Mouse (Mus musculus) myocyte (in vitro differentiated cells): ENCODE results near the gene Tex46. TPM values are rescaled to one million over a fixed set of nuclear protein-coding genes. Genes with fewer than 3 reads are reported as not detected.

Experiments
- H3K27me3 ChIP-seq: one replicate; pipeline ENCODE4 v1.6.1; 2011; ENCODE audit not compliant: control insufficient read depth, insufficient read depth, insufficient read length
- H3K36me3 ChIP-seq: one replicate; pipeline ENCODE4 v1.6.1; 2011; ENCODE audit not compliant: control insufficient read depth, insufficient read depth
- H3K4me2 ChIP-seq: one replicate; pipeline ENCODE4 v1.6.1; 2011; ENCODE audit warnings: low read depth, control low read depth
- H3K4me3 ChIP-seq: one replicate; pipeline ENCODE4 v1.5.1; 2011; ENCODE audit warnings: mild to moderate bottlenecking, control low read depth, moderate library complexity
- H3K79me2 ChIP-seq: one replicate; pipeline ENCODE4 v1.6.1; 2011; ENCODE audit not compliant: control insufficient read depth, insufficient read depth
- H3ac ChIP-seq: one replicate; pipeline ENCODE4 v1.6.1; 2011; ENCODE audit not compliant: control insufficient read depth, insufficient read length
- CEBPB ChIP-seq: IDR thresholded peaks from 2 replicates; pipeline ENCODE4 v1.6.1; 2011; ENCODE audit warnings: mild to moderate bottlenecking, moderate library complexity; ENCODE audit not compliant: poor library complexity, insufficient read depth, severe bottlenecking
- E2F4 ChIP-seq: IDR thresholded peaks from one replicate; pipeline ENCODE4 v1.6.1; 2011; ENCODE audit warnings: mild to moderate bottlenecking, control low read depth, moderate library complexity; ENCODE audit not compliant: insufficient read depth
- MAX ChIP-seq: IDR thresholded peaks from one replicate; pipeline ENCODE4 v1.6.1; 2011; ENCODE audit warnings: low read depth, mild to moderate bottlenecking, control low read depth
- MYOD1 ChIP-seq, 3 experiments: IDR thresholded peaks; one replicate each; pipeline ENCODE4 v1.6.1; 2011; ENCODE audit warnings: control low read depth in 2 of 3, low read depth in 2 of 3, mild to moderate bottlenecking in 2 of 3, moderate library complexity in 1 of 3; ENCODE audit not compliant: insufficient read length in 2 of 3, control insufficient read depth in 1 of 3
- MYOG ChIP-seq, 3 experiments: IDR thresholded peaks; one replicate each; pipeline ENCODE4 v1.6.1; 2011; ENCODE audit warnings: control low read depth in 2 of 3, low read depth in 2 of 3, mild to moderate bottlenecking in 2 of 3; ENCODE audit not compliant: insufficient read length in 2 of 3, control insufficient read depth in 1 of 3, insufficient read depth in 1 of 3
- POLR2A ChIP-seq: IDR thresholded peaks from one replicate; pipeline ENCODE4 v1.6.1; 2011; ENCODE audit warnings: low read depth, mild to moderate bottlenecking, control low read depth, moderate library complexity; ENCODE audit not compliant: insufficient read length
- POLR2AphosphoS2 ChIP-seq: IDR thresholded peaks from one replicate; pipeline ENCODE4 v1.6.1; 2011; ENCODE audit warnings: low read depth, control low read depth; ENCODE audit not compliant: insufficient read length
- REST ChIP-seq: IDR thresholded peaks from one replicate; pipeline ENCODE4 v1.6.1; 2011; ENCODE audit warnings: mild to moderate bottlenecking, control low read depth, moderate library complexity; ENCODE audit not compliant: insufficient read depth, insufficient read length
- SRF ChIP-seq: IDR thresholded peaks from one replicate; pipeline ENCODE4 v1.6.1; 2011; ENCODE audit warnings: low read depth; ENCODE audit not compliant: control insufficient read depth, insufficient read length
- TCF12 ChIP-seq: IDR thresholded peaks from one replicate; pipeline ENCODE4 v1.6.1; 2011; ENCODE audit warnings: mild to moderate bottlenecking, control low read depth; ENCODE audit not compliant: poor library complexity, insufficient read depth, severe bottlenecking
- TCF3 ChIP-seq: IDR thresholded peaks from one replicate; pipeline ENCODE4 v1.6.1; 2011; ENCODE audit warnings: low read depth, control low read depth; ENCODE audit not compliant: insufficient read length
- USF1 ChIP-seq: IDR thresholded peaks from one replicate; pipeline ENCODE4 v1.6.1; 2011; ENCODE audit warnings: low read depth, mild to moderate bottlenecking, control low read depth, moderate library complexity
- polyA plus RNA-seq: library from polyadenylated mRNA; unstranded; fragments of >200 nt; fragmentation: generic; extraction: Trizol; gene quantifications from one replicate; pipeline ENCODE4 v1.2.1, GENCODE M21; 2012; ENCODE audit warnings: missing spikeins

The Tex46 gene
- polyA plus RNA-seq, 1 experiment, result not detected

GRCm38 (mm10) chr4:136602568-136602967 is 7.7 kb upstream of the Tex46 start, which contains the start of gene Kdm1a:
Gene Kdm1a (minus strand): TSS chr4:136602723.
- Histone ChIP-seq H3K36me3 (no peaks in the 10 kb centered on the region), H3K4me2 (peak within 1 kb of the TSS; percentile 68), H3K4me3 (peak within 1 kb of the TSS; percentile 64), H3K27me3 (no peaks in the 10 kb centered on the region), H3ac (peak within 1 kb of the TSS; percentile 90), H3K79me2 (peaks cover 42% of the 10 kb centered on the region)
- TF ChIP-seq TCF12 (no peak), POLR2AphosphoS2 (peak; percentile 63), SRF (no peak), MYOG (IDR thresholded peaks at IDR 0.05; ENCODE audit: control insufficient read depth in 1 of 3, insufficient read depth in 1 of 3, insufficient read length in 2 of 3, low read depth in 2 of 3) (peak in 1 of 3 experiments; percentile 54), MYOD1 (IDR thresholded peaks at IDR 0.05; ENCODE audit: control insufficient read depth in 1 of 3, insufficient read length in 2 of 3, low read depth in 2 of 3) (peak in 1 of 3 experiments; percentile 41), POLR2A (peak; percentile 89)

- Histone ChIP-seq H3K4me3 (no peak overlapping the region), H3ac (no peak overlapping the region), H3K4me2 (no peak overlapping the region), H3K27me3 (no peaks in the 10 kb centered on the region), H3K79me2 (peaks cover 12% of the 10 kb centered on the region), H3K36me3 (no peaks in the 10 kb centered on the region)
- TF ChIP-seq E2F4 (no peak), MYOD1 (IDR thresholded peaks at IDR 0.05; ENCODE audit: control insufficient read depth in 1 of 3, insufficient read length in 2 of 3, low read depth in 2 of 3) (no peak), TCF12 (no peak), POLR2A (no peak), MAX (no peak), POLR2AphosphoS2 (no peak), SRF (no peak), USF1 (no peak), MYOG (IDR thresholded peaks at IDR 0.05; ENCODE audit: control insufficient read depth in 1 of 3, insufficient read depth in 1 of 3, insufficient read length in 2 of 3, low read depth in 2 of 3) (no peak), CEBPB (no peak), REST (no peak), TCF3 (no peak)
These were observed 4.3 kb upstream of the Tex46 start for GRCm38 (mm10) chr4:136605756-136606485.

- Histone ChIP-seq H3ac (no peak overlapping the region), H3K36me3 (no peaks in the 10 kb centered on the region), H3K4me3 (no peak overlapping the region), H3K79me2 (no peaks in the 10 kb centered on the region), H3K4me2 (no peak overlapping the region), H3K27me3 (no peaks in the 10 kb centered on the region)
- TF ChIP-seq USF1, result no peak
- TF ChIP-seq POLR2AphosphoS2, result no peak
- no peak for TF ChIP-seq MAX
- TF ChIP-seq MYOG (IDR thresholded peaks at IDR 0.05; ENCODE audit: control insufficient read depth in 1 of 3, insufficient read depth in 1 of 3, insufficient read length in 2 of 3, low read depth in 2 of 3), result no peak
- no peak for TF ChIP-seq E2F4
- TF ChIP-seq CEBPB, result no peak
- no peak for TF ChIP-seq MYOD1 (IDR thresholded peaks at IDR 0.05; ENCODE audit: control insufficient read depth in 1 of 3, insufficient read length in 2 of 3, low read depth in 2 of 3)
These were observed 3.4 kb downstream of the Tex46 start for GRCm38 (mm10) chr4:136613657-136614056.

GRCm38 (mm10) chr4:136621336-136621735 is 11.1 kb downstream of the Tex46 start:
- Histone ChIP-seq H3K79me2 (no peaks in the 10 kb centered on the region), H3K27me3 (peaks cover 11% of the 10 kb centered on the region), H3K36me3 (no peaks in the 10 kb centered on the region), H3K4me2 (no peak overlapping the region), H3K4me3 (no peak overlapping the region), H3ac (no peak overlapping the region)
- TF ChIP-seq CEBPB (no peak), POLR2A (no peak), E2F4 (no peak), MYOD1 (IDR thresholded peaks at IDR 0.05; ENCODE audit: control insufficient read depth in 1 of 3, insufficient read length in 2 of 3, low read depth in 2 of 3) (no peak), POLR2AphosphoS2 (no peak), SRF (no peak), REST (no peak), USF1 (no peak), TCF3 (no peak), MAX (no peak), TCF12 (no peak), MYOG (IDR thresholded peaks at IDR 0.05; ENCODE audit: control insufficient read depth in 1 of 3, insufficient read depth in 1 of 3, insufficient read length in 2 of 3, low read depth in 2 of 3) (no peak)

- H3K4me2 ChIP-seq, result no peak overlapping the region
- no peak overlapping the region for H3ac ChIP-seq
- H3K36me3 ChIP-seq, result no peaks in the 10 kb centered on the region
- TF ChIP-seq SRF, result no peak
- TF ChIP-seq E2F4, result no peak
- no peak for TF ChIP-seq CEBPB
- no peak for TF ChIP-seq POLR2AphosphoS2
- no peak for TF ChIP-seq TCF12
- TF ChIP-seq MYOD1 (IDR thresholded peaks at IDR 0.05; ENCODE audit: control insufficient read depth in 1 of 3, insufficient read length in 2 of 3, low read depth in 2 of 3), result no peak
- no peak for TF ChIP-seq TCF3
- H3K4me3 ChIP-seq, result no peak overlapping the region
- H3K79me2 ChIP-seq, result no peaks in the 10 kb centered on the region
- peaks cover 15% of the 10 kb centered on the region for H3K27me3 ChIP-seq
These were observed 11.7 kb downstream of the Tex46 start for GRCm38 (mm10) chr4:136621956-136622355.
